Mouse (Mus musculus): ENCODE data around the gene Ap5z1.
A peak's percentile ranks its signal among the peaks of the same experiment; 100 is the strongest.

Ap5z1 gene

GRCm38 (mm10) chr5:142469796-142470195, 6.1 kb downstream of the Ap5z1 start:
- DNase-seq (ENCODE audit: low read depth, low spot score) = no peak

DNA sequence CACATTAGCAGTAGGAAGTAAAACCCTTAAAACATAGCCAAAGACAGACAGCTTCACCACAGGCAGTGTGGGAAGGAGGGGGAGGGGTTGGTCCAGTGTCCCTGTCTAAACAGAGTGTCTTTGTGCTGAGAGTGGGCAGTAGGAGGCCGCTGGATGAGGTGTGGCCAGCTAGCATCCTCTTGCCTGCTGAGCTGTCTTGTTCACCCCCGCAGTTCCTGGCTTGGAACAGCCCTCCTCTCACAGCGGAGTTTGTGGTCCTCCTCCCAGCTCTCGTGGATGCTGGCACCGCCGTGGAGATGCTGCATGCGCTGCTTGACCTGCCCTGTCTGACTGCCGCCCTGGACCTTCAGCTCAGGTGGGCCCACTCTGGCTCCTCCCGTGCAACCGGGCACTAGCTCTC, 10.0 kb downstream of the Ap5z1 start:
- no peak for DNase-seq (ENCODE audit: low read depth, low spot score)

GRCm38 (mm10) chr5:142475669-142476068, 11.9 kb downstream of the Ap5z1 start:
- no peak for DNase-seq (ENCODE audit: low read depth, low spot score)

- no peak for DNase-seq (ENCODE audit: low read depth, low spot score)
These were observed 13.6 kb downstream of the Ap5z1 start for GRCm38 (mm10) chr5:142477346-142477745.

DNA sequence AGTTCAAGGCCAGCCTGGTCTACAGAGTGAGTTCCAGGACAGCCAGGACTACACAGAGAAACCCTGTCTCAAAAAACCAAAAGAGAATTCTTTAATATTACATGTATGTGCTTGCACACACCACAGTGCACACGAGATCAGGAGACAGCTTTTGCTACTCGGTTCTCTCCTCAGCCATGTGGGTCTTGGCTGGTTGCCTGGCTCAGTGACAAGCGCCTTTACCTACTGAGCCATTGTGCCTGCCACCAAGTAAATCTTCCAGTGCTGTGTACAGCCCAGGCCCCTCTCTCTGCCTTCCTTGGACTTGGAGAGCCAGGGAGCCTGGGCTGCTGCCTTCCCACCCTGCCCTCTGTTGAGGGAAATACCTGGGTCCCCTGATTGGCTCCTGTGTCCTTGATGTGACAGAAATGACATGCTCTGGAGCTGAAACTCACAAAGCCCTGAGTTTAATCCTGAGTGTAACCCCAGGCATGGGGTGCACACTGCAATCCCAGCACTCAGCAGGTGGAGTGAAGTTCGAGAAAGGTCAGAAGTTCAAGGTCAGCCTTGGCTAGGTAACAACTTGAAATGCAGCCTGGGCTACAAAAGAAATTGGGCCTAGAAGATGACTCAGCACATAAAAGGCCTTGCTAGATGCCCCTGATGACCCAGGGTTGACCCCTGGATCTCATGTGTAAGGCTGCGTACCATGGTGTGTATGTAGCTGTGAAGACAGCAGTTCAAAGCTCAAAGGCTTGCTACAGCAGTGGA, 14.3 kb downstream of the Ap5z1 start:
- DNase-seq (ENCODE audit: low read depth, low spot score) = peak; percentile 55

GRCm38 (mm10) chr5:142478829-142479435, 15.2 kb downstream of the Ap5z1 start:
- DNase-seq (ENCODE audit: low read depth, low spot score) = peak; percentile 68

- no peak for DNase-seq (ENCODE audit: low read depth, low spot score)
These were observed 18.8 kb downstream of the Ap5z1 start for GRCm38 (mm10) chr5:142482512-142482911.

- DNase-seq (ENCODE audit: low read depth, low spot score) = no peak
These were observed 19.8 kb downstream of the Ap5z1 start for GRCm38 (mm10) chr5:142483581-142483980.

GRCm38 (mm10) chr5:142486654-142487053, 22.9 kb downstream of the Ap5z1 start:
- DNase-seq (ENCODE audit: low read depth, low spot score) = no peak

GRCm38 (mm10) chr5:142489955-142490707, 26.4 kb downstream of the Ap5z1 start:
- no peak for DNase-seq (ENCODE audit: low read depth, low spot score)

DNA sequence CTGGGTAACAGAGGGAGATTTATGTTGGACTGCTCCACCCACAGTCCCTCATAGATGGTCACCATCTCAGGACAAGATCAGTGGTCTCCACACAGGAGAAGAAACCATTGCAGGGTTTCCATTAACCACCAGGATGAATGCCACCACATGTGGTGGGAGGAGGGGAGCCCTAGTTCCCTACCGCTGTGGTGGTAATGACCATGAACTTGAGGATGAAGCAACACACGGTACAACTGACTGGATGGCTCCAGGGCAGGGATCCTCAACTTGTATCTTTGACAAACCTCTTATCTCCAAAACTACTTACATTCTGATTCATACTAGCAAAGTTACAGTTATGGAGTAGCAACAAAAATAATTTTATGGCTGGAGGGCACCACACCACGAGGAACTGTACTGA, 29.6 kb downstream of the Ap5z1 start:
- DNase-seq (ENCODE audit: low read depth, low spot score) = no peak

GRCm38 (mm10) chr5:142495321-142496096, 31.8 kb downstream of the Ap5z1 start:
- no peak for DNase-seq (ENCODE audit: low read depth, low spot score)

DNA sequence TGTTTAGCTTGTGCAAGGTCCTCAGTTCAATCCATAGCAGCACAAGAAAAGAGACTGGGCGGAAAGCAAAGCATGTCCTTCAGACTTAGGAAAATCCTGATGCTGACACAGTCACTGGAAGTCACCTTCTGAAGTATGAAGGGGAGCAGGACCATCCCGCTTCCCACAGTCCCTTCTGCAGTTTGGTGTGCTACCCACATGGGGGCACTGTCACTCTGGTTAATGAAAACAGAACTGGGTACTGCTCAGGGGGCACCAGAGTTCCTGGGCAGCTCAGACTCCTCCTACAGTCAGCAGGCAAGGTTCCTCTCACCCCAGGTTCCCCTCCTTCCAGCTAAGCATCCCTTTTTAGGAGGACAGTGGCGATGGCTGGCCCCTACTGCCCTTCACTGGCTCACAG, 35.2 kb downstream of the Ap5z1 start:
- no peak for DNase-seq (ENCODE audit: low read depth, low spot score)

GRCm38 (mm10) chr5:142500918-142501317, 37.2 kb downstream of the Ap5z1 start:
- DNase-seq (ENCODE audit: low read depth, low spot score) = no peak

DNA sequence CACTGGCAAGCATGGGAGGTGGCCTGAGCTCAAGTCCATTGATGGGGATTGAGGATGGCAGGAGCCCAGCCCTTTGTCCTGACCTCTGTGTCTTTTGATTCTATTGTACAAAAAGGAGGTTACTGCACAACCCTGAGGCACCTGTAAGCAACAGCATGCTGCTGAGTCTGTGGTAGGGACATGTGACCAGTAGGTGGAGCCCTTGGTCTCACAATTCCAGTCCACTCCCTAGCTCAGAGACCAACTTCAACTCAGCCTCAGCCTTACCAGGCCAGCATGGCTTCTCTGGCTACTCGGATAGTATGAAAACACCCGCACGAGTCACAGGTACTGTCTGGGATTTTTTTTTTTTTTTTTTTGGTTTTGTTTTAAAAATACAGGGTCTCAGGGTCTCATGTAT, 38.7 kb downstream of the Ap5z1 start:
- peak; percentile 71 for DNase-seq (ENCODE audit: low read depth, low spot score)

GRCm38 (mm10) chr5:142504175-142504574, 40.4 kb downstream of the Ap5z1 start:
- no peak for DNase-seq (ENCODE audit: low read depth, low spot score)

- DNase-seq (ENCODE audit: low read depth, low spot score) = no peak
These were observed 42.1 kb downstream of the Ap5z1 start for GRCm38 (mm10) chr5:142505695-142506423.

DNA sequence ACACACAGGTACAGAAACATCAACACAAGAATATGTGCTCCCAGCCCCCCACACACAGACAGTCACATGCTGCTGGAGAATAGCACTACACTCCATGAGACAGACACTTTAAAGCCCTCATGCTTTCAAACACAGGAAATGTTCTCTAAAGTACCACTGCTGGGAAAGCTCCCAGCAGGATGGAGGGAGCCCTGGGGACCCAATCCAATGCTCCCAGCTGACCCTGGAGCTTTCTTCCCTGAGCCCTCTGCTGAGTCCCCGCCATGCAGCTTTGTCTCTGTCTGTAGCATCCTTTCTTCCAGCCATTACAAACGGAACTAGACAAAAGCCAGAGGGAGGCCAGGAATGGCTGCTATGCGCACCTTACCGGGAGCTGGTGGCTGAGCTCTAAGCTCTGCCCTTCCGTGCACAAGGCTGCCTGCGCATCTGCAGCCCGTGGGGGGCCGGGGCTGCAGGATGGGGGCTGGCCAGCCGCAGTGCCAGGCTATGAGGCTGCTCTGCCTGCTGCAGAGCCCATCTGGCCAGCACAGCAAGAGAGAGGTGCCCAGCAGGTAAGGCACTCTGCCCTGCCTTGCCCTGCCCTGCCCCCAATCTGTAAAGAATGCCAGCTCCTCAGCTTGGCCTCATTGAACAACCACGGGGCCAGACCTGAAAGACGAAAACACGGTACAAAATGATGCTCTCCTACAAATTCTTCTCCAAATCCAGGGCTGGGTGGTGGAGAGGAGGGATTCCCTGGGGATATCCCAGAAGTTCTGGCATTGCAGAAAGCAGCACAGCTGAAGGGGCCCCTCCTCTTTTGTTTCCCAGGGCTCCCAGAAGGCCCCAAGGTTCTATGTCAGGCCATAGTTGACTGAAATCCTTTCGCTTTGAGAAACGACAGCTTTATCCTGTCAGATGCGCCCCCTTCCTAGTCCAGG, 45.7 kb downstream of the Ap5z1 start:
- DNase-seq (ENCODE audit: low read depth, low spot score) = no peak

DNA sequence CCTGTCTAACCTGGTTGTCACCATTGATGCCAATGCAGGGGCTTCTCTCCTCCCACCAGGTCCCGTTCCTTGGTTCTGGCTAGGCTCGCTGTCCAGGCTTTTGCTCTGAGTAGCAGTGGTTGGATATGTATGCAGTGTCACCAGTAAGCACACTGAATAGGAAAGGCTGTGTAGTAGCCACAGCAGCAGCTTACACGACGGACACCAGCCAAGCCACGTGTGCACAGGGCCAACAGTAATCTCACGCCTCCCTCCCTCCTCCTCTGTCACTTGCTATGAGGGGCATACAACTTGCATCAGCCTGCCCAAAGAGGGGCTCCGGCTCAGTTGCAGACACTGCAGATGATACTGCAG, 46.3 kb downstream of the Ap5z1 start:
- DNase-seq (ENCODE audit: low read depth, low spot score) = no peak

- DNase-seq (ENCODE audit: low read depth, low spot score) = no peak
These were observed 48.4 kb downstream of the Ap5z1 start for GRCm38 (mm10) chr5:142512112-142512511.

Data from WW6 (cell line).